Mouse (Mus musculus): ENCODE data around the gene Cyp2c37.
"Not testable (repeated sequence)": the region's sequence is repeated elsewhere in the genome, so short reads cannot be mapped to it uniquely, and the experiment has no call there.

Gene Cyp2c37

DNA sequence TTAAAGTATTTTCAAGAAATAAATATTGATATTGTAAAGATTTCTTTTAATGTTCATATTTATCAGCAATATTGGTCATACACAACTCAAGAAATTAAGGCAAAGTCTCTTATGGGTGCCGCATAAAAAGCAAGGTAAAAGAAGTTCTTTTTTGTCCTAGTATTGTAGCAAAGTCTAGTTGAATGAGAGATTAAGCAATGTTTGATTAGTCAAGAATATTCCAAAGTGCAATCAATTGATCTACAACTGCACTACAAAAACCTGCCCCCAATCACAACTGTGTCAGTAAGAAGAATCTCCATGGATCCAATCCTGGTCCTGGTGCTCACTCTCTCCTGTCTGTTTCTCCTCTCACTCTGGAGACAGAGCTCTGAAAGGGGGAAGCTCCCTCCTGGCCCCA lies at the start of gene Cyp2c37:
Gene Cyp2c37, plus strand, starts transcription at position 285 of the 400 bp plus-strand sequence.
- DNase-seq (ENCODE audit: low spot score): not testable (repeated sequence)

DNA sequence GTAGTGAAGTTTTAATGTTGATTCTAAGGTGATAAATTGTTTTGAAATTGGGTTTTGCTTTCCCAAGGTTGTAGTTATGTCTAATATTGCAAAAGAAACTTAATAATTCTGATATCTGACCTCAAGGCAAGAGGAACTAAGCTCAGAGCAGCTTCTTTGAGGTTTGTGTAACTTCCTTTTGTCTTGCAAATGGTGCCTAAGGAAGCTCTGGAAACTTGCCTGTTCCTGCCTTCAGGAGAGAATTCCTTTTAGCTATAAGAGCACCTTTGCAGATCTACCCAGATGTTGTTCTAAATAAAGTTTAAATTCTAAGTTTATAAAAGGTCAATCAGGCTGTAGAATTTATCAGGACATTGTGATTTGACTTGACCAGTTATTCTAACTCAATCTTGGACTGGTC lies 31.4 kb upstream of the Cyp2c37 start:
- not testable (repeated sequence) for DNase-seq (ENCODE audit: low spot score)

GRCm38 (mm10) chr19:39971096-39971495 lies 21.1 kb upstream of the Cyp2c37 start:
- not testable (repeated sequence) for DNase-seq (ENCODE audit: low spot score)

DNA sequence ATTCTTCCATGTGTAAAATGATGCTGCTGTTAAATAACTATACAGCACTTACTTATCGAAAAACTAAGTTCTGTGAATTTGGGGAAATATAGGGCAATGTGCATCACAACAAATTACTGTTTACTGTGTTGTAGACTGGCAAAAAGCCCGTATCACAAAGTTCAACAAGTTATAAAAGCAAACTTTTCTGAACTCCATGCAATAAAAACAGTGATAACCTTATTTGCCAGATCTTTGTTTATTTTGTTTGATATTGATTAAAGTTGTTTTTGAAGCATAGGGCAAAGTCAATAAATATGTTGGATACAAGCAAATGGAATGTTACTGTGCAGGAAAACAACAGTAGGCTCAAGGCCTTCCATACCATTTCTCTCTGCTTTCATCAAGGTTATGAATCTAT lies 2.8 kb upstream of the Cyp2c37 start:
- no peak for DNase-seq (ENCODE audit: low spot score)

Data from MN1 (cell line).